Mouse (Mus musculus): ENCODE data around the gene Palld. TPM values are rescaled to one million over a fixed set of nuclear protein-coding genes. Genes with fewer than 3 reads are reported as not detected.

Gene Palld
- polyA plus RNA-seq, 1 experiment from 2014 or later = 95.3 TPM

DNA sequence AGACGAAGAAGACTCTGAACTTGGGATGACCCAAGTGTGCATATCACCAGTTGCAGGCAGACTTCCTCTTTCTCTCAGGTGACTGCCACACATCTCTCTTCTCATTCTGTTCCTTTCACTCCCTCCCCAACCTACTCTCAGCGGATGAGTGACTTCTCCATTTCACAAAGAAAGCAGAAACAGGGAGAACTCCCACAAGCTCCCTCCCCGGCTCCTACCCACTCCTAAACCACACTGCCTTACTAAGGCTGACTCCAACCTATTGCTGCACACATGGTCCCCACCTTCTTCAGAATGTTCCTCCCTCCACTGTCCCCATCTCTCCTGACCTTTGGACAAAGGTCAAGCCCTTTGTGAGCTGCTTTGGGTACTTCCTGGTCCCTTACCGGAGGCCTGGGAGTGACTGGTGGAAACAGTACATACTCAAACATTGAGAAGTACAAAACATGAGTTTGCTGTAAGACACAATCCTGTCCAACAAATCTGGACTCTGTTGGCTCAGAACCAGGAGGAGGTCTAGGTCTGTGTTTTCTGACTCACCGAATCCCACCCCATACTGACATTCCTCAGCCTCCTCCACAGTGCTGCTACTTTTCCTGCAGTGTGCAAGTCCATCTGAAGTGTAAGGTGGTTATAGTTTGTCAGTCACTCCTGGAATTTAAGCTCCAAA lies 317.6 kb downstream of the Palld start:
- Histone ChIP-seq H3K4me2 (no peak overlapping the region), H3K27me3 (no peaks in the 10 kb centered on the region), H3K27ac (no peak overlapping the region), H3K36me3 (peaks cover 26% of the 10 kb centered on the region), H3K4me1 (replicated peaks) (peaks cover 21% of the 10 kb centered on the region), H3K4me3 (replicated peaks) (no peak overlapping the region), H3K9ac (replicated peaks) (no peak overlapping the region), H3K9me3 (no peaks in the 10 kb centered on the region)
- 86% methylated on average over 5 of the region's 5 CpGs for WGBS
- no peak for ATAC-seq (ENCODE audit: insufficient number of reproducible peaks, insufficient read depth, low FRiP score, low TSS enrichment, low read depth)

DNA sequence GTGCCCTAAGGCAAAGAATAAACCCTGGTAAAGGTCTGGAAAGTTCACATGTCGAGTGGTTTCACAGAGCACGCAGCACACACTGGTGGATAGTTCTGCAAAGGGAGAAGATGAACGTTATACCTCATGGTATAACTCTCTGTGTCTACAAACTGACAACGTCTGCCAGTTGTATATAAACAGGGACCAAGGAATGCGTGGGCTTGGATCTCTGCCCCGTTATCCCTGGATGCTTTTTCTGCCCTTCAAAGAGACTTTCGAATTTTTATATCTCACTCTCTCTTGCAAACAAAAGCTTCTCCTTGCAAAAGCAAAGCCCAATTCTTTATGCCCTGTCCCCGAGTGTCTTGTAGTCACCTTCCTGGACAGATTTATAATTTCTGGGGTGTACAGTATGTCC lies 319.9 kb downstream of the Palld start:
- H3K4me2 ChIP-seq = no peak overlapping the region
- H3K9ac ChIP-seq (replicated peaks) = no peak overlapping the region
- no peak overlapping the region for H3K4me3 ChIP-seq (replicated peaks)
- H3K36me3 ChIP-seq = peaks cover 39% of the 10 kb centered on the region
- no peaks in the 10 kb centered on the region for H3K27me3 ChIP-seq
- no peaks in the 10 kb centered on the region for H3K9me3 ChIP-seq
- WGBS = 91% methylated on average over 8 of the region's 8 CpGs
- no peak overlapping the region for H3K27ac ChIP-seq
- ATAC-seq (ENCODE audit: insufficient number of reproducible peaks, insufficient read depth, low FRiP score, low TSS enrichment, low read depth) = no peak
- peaks cover 13% of the 10 kb centered on the region; the same call in 1 of the 2 replicates for H3K4me1 ChIP-seq (replicated peaks)

DNA sequence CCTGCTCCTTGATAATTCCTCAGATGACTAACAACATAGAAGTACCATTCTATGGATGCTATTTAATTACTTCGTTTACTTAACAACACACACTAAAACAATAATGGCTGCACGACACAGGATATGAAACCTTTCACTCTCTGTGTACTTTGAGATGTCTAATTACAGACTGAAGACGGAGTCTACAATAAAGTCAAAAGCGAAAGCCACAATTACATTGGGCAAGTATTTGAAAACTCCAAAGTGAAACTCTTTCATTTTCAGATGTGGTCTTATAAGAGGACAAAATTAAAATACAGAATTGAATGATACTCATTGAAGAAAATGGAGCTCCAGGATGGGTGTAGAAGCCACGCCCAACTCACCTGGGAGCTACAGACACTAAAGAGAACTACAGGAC lies 321.2 kb downstream of the Palld start:
- Histone ChIP-seq H3K4me3 (replicated peaks) (no peak overlapping the region), H3K36me3 (peaks cover 40% of the 10 kb centered on the region), H3K4me1 (replicated peaks) (peaks cover 13% of the 10 kb centered on the region; the same call in 1 of the 2 replicates), H3K9me3 (no peaks in the 10 kb centered on the region), H3K9ac (replicated peaks) (no peak overlapping the region), H3K4me2 (no peak overlapping the region), H3K27me3 (no peaks in the 10 kb centered on the region), H3K27ac (no peak overlapping the region)
- ATAC-seq (ENCODE audit: insufficient number of reproducible peaks, insufficient read depth, low FRiP score, low TSS enrichment, low read depth) = no peak
- 67% methylated on average over 5 of the region's 5 CpGs for WGBS

DNA sequence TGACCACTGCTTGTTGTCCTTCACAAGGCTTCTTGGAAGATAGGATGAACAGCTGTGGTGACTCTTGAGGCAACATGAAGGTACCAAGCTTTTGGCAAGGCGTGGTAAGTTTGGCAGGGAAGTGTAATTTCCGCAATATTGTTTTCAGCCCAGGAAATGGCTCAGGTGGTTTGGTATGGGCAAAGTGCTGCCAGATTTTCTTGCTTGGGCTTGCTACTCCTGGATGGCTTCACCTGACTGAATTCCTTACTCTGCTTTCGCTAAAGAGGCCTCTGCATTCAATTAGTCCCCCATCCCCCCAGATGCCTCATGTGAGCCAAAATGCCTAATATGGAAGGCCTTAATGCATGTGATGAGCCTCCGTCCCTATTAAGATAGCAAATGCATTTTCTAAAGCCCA lies 322.7 kb downstream of the Palld start:
- Histone ChIP-seq H3K4me1 (replicated peaks) (0 out of 2 replicates have a peak, but pooled peaks cover 10% of the 10 kb centered on the region), H3K27ac (no peak overlapping the region), H3K36me3 (peaks cover 35% of the 10 kb centered on the region), H3K4me3 (replicated peaks) (no peak overlapping the region), H3K9me3 (no peaks in the 10 kb centered on the region), H3K27me3 (no peaks in the 10 kb centered on the region), H3K4me2 (no peak overlapping the region), H3K9ac (replicated peaks) (no peak overlapping the region)
- WGBS = 56% methylated on average over 4 of the region's 4 CpGs
- ATAC-seq (ENCODE audit: insufficient number of reproducible peaks, insufficient read depth, low FRiP score, low TSS enrichment, low read depth) = no peak

DNA sequence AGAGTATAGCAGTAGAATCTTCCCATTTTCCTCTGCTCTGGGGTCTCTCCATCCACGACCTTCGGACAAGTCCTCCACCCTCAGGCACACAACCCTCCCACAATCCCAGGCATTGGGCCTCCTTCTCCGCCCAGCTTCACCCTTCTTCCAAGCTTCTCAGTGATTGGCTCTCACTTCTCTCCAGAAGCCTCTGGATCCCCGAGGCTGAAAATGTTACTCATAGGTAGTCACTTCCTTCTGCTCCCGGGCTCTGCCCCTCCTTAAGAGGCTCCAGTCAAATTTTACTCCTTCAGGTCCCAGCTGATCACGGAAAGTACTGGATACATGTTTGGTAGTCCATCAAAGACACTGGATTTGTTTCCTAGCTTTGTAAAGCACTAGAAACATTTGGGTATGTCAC lies 323.7 kb downstream of the Palld start:
- no peaks in the 10 kb centered on the region for H3K27me3 ChIP-seq
- no peak overlapping the region for H3K4me2 ChIP-seq
- peaks cover 25% of the 10 kb centered on the region for H3K36me3 ChIP-seq
- 0 out of 2 replicates have a peak, but pooled peaks cover 13% of the 10 kb centered on the region for H3K4me1 ChIP-seq (replicated peaks)
- no peak overlapping the region for H3K4me3 ChIP-seq (replicated peaks)
- H3K9me3 ChIP-seq = no peaks in the 10 kb centered on the region
- WGBS = 87% methylated on average over 6 of the region's 6 CpGs
- no peak for ATAC-seq (ENCODE audit: insufficient number of reproducible peaks, insufficient read depth, low FRiP score, low TSS enrichment, low read depth)
- no peak overlapping the region for H3K9ac ChIP-seq (replicated peaks)
- no peak overlapping the region for H3K27ac ChIP-seq

DNA sequence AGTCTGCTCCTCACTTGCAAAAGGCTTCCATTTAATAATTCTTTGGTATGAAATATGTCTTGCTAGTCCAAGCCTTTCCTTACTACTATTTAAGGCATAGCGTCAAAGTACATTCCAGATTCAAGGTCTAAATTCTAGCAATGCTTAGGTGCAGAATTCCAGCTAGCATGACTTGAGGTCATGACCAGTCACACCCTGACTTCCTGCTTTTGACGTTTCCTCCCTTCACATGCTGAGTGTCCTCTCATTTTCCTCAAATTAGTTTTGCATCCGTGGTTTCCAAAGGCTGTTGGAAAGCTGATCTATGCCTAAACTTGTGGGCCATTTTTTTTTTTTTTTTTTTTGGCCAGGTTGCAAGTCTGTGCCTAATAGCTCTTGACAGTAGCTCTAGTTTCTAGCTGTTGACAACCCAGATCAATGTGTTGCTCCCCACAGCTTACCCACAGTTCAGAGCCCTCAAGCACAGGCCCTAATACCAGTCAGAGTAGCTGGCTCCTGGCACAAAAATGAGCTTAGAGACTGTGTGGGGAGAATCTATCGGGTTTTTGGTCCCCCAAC lies 327.3 kb downstream of the Palld start:
- H3K4me3 ChIP-seq (replicated peaks) = no peak overlapping the region
- no peak overlapping the region for H3K9ac ChIP-seq (replicated peaks)
- H3K36me3 ChIP-seq = peaks cover 18% of the 10 kb centered on the region
- ATAC-seq (ENCODE audit: insufficient number of reproducible peaks, insufficient read depth, low FRiP score, low TSS enrichment, low read depth) = no peak
- no peak overlapping the region for H3K4me2 ChIP-seq
- H3K27me3 ChIP-seq = no peaks in the 10 kb centered on the region
- H3K4me1 ChIP-seq (replicated peaks) = peaks cover 13% of the 10 kb centered on the region; the same call in 1 of the 2 replicates
- WGBS = 60% methylated on average over 4 of the region's 4 CpGs
- no peaks in the 10 kb centered on the region for H3K9me3 ChIP-seq
- H3K27ac ChIP-seq = no peak overlapping the region

DNA sequence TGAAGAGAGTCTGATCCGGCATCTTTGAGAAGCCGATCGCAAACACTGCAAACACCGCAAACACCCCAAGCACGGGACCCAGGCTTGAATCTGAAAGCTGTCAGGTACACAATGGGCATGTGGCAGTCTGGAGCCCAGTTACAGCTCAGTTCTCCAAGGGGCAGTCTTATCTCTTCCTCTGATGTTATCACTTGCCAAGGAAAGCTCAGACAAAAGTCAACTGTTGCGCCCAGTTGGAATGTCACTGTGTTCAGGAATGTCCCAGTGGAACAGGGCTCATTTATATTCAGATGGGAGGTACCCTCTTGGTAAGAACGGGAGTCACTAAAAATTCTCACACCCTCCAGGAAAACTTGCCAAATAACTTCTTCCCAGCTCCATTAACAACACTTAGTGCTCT lies 328.0 kb downstream of the Palld start:
- Histone ChIP-seq H3K27ac (no peak overlapping the region), H3K4me1 (replicated peaks) (peaks cover 9% of the 10 kb centered on the region; the same call in 1 of the 2 replicates), H3K36me3 (peaks cover 18% of the 10 kb centered on the region), H3K9me3 (no peaks in the 10 kb centered on the region), H3K27me3 (no peaks in the 10 kb centered on the region), H3K4me2 (no peak overlapping the region), H3K9ac (replicated peaks) (no peak overlapping the region), H3K4me3 (replicated peaks) (no peak overlapping the region)
- no peak for ATAC-seq (ENCODE audit: insufficient number of reproducible peaks, insufficient read depth, low FRiP score, low TSS enrichment, low read depth)
- 89% methylated on average over 7 of the region's 7 CpGs for WGBS

DNA sequence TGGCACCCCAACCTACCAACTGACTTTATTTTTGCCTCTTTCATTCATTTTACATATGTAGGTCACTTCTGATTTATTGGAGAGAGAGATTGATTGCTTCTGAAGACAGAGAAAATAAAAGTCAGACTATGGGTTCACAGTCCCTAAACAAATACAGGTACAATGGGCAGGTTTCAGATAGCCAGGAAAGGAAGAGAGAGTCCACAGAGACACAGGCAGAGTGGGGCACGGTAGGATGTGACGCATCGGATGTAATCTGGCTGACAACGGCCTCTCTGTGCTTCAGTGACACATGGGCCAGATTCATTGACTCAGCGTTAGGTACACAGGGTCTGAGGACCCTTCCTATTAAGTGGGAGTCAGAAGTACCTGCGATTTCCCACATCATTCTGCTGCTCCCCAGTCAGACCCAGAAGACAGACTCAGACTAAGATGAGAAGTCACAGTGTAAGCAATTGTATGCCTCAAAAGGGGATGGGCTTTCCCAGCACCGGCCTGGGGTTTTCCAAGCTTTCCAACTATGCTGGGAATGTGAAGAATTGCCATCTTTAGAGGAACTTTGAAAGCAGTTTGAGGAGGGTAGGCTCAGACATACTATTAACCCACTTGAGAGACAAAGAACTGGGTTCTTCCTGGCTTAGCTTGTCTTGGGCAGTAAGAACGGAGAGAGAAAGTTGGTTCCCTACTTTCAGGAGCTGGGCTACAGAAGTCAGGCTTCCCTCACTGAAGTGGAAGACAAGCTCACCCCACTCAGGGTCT lies 329.1 kb downstream of the Palld start:
- H3K27me3 ChIP-seq = no peaks in the 10 kb centered on the region
- H3K9me3 ChIP-seq = no peaks in the 10 kb centered on the region
- no peak overlapping the region for H3K4me2 ChIP-seq
- no peak overlapping the region for H3K9ac ChIP-seq (replicated peaks)
- no peak overlapping the region for H3K27ac ChIP-seq
- H3K4me1 ChIP-seq (replicated peaks) = peaks cover 9% of the 10 kb centered on the region; the same call in 1 of the 2 replicates
- no peak for ATAC-seq (ENCODE audit: insufficient number of reproducible peaks, insufficient read depth, low FRiP score, low TSS enrichment, low read depth)
- no peak overlapping the region for H3K4me3 ChIP-seq (replicated peaks)
- H3K36me3 ChIP-seq = peaks cover 10% of the 10 kb centered on the region
- 73% methylated on average over 8 of the region's 8 CpGs for WGBS

DNA sequence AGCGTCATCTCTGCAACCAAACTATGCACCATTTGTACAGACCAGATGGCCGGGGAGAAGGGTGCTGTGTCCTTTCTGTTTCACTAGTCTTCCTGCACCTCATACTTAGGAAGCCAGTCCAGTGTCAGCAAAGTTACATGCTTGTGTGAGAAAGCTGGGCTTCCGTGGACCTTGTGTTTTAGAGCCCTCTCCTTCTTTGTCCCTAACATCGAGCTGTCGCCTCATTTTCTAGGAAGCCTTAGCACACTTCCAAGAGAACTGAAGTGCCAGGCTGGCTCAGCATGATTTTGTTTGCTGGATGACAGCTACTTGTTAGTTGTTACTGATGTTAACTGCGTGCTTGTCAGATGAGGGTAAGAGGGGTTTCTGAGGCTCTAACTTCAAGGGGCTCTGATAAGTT lies 329.8 kb downstream of the Palld start:
- ATAC-seq (ENCODE audit: insufficient number of reproducible peaks, insufficient read depth, low FRiP score, low TSS enrichment, low read depth) = no peak
- H3K4me1 ChIP-seq (replicated peaks) = peaks cover 9% of the 10 kb centered on the region; the same call in 1 of the 2 replicates
- WGBS = 81% methylated on average over 6 of the region's 6 CpGs
- H3K36me3 ChIP-seq = peaks cover 5% of the 10 kb centered on the region
- H3K27ac ChIP-seq = no peak overlapping the region
- H3K9ac ChIP-seq (replicated peaks) = no peak overlapping the region
- H3K4me3 ChIP-seq (replicated peaks) = no peak overlapping the region
- no peaks in the 10 kb centered on the region for H3K27me3 ChIP-seq
- no peak overlapping the region for H3K4me2 ChIP-seq
- H3K9me3 ChIP-seq = no peaks in the 10 kb centered on the region

DNA sequence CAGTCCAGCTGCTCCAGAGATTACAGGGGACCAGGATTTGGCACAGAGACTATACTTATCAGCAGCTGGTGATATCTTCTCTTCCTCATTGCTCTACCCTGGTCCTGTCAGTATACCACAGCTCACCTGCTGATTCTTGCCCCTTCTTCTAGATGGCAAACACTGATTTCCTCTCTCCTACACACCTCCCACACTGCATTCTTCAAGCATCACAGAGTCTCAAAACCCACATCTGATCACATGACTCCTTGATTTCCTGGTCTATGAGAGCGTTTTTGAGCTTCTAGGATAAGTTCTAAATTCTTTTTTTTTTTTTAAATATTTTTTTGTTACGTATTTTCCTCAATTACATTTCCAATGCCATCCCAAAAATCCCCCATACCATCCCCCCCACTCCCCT lies 331.9 kb downstream of the Palld start:
- no peak for ATAC-seq (ENCODE audit: insufficient number of reproducible peaks, insufficient read depth, low FRiP score, low TSS enrichment, low read depth)
- WGBS = 90% methylated on average over 2 of the region's 2 CpGs
- H3K9me3 ChIP-seq = no peaks in the 10 kb centered on the region

DNA sequence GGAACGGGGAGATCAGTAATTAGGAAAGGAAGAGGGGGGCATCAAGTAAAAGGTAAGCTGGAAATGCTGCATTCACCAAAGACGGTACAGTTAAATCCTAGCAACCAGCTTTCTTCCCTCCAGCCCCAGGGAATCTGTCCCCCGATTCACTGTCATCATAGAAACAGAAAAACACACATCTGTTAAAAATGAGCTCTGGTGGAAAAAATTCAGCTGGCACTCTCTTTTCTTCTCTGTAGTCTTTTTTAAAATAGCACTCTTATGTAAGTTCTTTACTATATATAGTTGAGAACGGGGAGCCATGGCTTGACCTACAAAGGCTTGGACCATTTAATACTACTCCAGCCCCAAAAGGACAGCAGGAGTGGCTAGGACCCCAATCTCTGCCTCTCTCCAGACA lies 332.8 kb downstream of the Palld start:
- Histone ChIP-seq H3K9ac (replicated peaks) (no peak overlapping the region), H3K4me1 (replicated peaks) (peaks cover 9% of the 10 kb centered on the region; the same call in 1 of the 2 replicates), H3K4me3 (replicated peaks) (no peak overlapping the region), H3K27me3 (no peaks in the 10 kb centered on the region), H3K27ac (no peak overlapping the region), H3K4me2 (no peak overlapping the region), H3K9me3 (no peaks in the 10 kb centered on the region), H3K36me3 (peaks cover 12% of the 10 kb centered on the region; the same call in 1 of the 2 replicates)
- no peak for ATAC-seq (ENCODE audit: insufficient number of reproducible peaks, insufficient read depth, low FRiP score, low TSS enrichment, low read depth)
- 80% methylated on average over 4 of the region's 4 CpGs for WGBS

More for the DNA sequence above, 331.9 kb downstream of the Palld start:
- Histone ChIP-seq H3K27me3 (no peaks in the 10 kb centered on the region), H3K4me2 (no peak overlapping the region), H3K36me3 (peaks cover 12% of the 10 kb centered on the region; the same call in 1 of the 2 replicates), H3K9ac (replicated peaks) (no peak overlapping the region), H3K4me3 (replicated peaks) (no peak overlapping the region), H3K27ac (no peak overlapping the region), H3K4me1 (replicated peaks) (peaks cover 9% of the 10 kb centered on the region; the same call in 1 of the 2 replicates)
